Mouse (Mus musculus): ENCODE results near the gene Bco1.

The Bco1 gene

GRCm38 (mm10) chr8:117156866-117157768, 61.5 kb downstream of the Bco1 start:
- DNase-seq = no peak

- DNase-seq = peak; percentile 98
These were observed 62.1 kb downstream of the Bco1 start for GRCm38 (mm10) chr8:117157769-117158091.

DNA sequence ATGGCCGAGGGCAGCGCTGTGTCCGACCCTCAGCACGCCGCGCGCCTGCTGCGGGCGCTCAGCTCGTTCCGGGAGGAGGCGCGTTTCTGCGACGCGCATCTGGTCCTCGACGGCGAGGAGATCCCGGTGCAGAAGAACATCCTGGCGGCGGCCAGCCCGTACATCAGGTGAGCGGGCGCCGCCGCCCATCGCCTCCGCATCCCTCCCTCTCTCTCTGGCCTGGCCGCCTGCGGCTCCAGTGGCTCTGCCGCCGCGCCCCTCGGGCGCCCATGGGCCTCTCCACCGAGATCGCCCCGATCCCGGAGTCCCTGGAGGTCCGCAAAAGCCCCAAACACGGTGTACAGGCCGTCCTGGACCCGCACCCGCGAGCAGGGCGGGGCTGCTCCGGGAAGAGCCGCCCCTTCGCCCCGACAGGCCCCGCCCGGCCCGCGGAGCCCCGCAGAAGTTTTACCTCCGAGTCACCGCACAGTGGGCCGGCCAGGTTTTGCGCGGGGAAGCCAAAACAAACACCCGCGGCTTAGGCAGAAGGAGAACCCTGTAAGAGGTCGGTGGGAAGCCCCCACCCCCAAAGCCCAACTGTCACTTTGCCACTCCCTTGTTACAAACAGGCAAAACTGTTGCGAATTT, 62.6 kb downstream of the Bco1 start, which contains the start of gene Gan:
Gene Gan, plus strand, starts transcription at position 1 of the 627 bp plus-strand sequence.
- peak; percentile 21 for DNase-seq

DNA sequence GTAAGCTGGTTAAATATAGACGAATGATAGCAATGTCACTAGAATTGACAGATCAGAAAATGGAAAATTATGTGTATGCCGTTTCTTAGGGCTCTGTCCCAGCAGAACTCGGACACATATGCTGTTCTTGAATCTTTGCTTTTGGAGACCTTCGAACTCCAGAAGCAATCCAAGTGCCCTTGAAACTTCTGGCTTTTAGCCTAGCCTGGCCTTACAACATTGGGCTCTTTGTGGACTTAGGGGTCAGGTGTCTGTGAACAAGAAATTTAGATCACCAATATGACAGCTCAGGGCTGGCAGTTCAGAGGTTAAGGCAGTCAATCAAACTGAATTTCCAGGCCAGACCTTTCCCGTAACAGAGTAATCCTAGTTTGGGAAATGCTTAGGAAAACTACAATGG, 63.4 kb downstream of the Bco1 start:
- DNase-seq = no peak

DNA sequence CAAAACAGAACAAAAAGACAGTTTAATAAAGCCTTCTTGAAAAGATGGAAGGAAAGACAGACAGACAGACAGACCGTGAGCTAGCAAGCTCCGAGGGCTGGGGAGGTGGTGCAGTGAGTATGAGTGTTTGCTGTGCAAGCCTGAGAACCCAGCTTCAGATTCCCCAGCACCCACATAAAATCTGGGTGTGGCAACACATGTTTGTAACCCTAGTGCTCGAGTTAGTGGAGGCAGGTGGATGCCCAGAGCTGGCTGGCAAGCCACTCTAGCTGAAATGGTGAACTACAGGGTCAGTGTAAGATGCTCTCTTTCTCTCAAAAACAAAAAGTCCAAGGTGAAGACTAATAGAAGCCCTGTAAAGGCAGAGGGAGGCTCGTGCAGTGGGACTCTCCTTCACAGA, 69.3 kb downstream of the Bco1 start:
- no peak for DNase-seq

- DNase-seq = no peak
These were observed 69.9 kb downstream of the Bco1 start for GRCm38 (mm10) chr8:117165542-117165941.

- no peak for DNase-seq
These were observed 70.9 kb downstream of the Bco1 start for GRCm38 (mm10) chr8:117166515-117166914.

DNA sequence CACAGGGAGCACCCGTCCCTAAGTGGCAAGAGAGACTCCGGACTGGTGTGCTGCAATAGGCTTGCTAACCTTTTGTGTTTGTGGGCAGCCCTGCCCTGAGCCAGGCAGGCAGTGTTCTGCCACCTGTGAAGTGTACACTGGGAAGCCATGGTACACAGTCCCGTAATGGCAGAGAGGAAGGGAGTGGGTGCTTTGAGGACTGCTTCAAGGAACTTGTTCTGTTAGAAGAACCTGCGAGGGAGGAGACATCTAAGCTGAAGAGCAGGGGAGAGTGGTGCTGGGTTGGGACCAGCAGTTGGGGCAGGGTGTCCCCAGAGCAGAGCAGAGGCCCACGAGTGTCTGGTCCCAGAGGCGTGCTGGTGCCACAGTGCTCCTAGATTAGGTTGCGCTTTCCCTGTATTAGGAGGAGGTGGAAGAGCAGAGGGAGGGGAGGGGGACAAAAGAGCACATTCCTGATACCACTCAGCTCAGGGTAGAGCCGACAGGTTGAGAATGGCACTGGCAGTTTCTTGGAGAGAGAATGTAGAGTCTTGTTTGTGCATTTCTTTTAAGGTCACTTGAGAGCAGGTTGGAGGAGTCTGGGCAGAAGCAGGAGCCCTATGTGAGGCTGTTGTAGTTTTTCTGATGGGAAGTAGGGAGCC, 71.7 kb downstream of the Bco1 start:
- no peak for DNase-seq

DNA sequence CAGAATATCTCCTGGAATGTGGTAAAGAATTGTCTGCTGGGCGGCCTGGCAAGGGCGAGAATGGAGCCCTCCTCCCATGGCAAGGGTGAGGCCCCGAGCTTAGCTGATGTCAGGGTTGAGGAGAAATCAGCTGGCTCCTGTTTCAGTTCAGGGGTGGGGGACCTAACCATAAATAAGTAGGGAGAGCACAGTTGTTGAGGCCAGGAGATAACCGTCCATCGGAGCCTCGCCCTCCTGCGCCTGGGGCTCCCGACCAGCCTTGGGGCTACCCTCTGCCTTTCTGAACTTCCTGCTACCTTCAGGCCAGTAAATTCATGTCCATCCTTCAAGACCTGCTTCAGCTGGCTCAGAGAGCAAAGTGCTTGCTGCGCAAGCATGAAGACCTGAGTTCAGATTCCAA, 72.7 kb downstream of the Bco1 start:
- no peak for DNase-seq

DNA sequence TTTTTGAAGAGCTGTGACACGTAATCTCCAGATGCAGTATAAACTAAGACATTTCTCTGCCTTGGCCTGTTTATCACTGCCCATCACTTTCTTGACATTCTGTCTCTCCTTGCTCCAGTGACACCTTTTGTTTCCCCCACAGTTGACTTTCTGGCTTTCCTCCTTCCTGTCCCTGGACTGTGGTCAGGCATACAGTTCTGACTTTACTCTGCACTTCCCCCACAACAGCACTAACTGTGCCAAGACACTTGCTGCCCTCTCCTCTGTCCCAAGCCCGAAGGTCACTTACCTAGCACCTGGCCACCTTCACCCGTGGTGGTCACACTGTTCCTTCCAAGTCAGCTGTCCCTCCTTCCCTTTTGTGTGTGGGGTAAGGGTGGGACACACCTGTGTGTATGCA, 76.2 kb downstream of the Bco1 start:
- DNase-seq = no peak

DNA sequence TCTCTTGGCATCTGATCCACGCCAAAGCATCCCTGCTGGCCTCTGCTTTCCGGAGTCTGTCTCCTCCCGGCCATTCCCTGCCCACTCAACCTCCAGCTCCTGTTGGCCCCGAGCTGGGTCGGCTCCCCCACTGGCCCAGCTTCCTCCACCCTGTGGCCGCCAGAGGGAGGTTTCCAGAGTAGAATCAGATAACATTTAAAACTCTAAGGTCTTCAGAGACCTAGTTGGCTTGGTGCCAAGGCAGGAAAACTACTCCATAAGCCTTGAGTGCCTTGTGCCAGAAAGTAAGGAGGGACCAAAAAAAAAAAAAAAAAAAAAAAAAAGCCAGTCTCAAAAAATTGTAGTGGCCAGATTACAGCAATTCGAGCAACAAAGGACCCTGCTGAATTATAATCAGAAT, 77.2 kb downstream of the Bco1 start:
- no peak for DNase-seq

GRCm38 (mm10) chr8:117173690-117174089, 78.0 kb downstream of the Bco1 start:
- no peak for DNase-seq

GRCm38 (mm10) chr8:117174536-117174935, 78.9 kb downstream of the Bco1 start:
- no peak for DNase-seq

DNA sequence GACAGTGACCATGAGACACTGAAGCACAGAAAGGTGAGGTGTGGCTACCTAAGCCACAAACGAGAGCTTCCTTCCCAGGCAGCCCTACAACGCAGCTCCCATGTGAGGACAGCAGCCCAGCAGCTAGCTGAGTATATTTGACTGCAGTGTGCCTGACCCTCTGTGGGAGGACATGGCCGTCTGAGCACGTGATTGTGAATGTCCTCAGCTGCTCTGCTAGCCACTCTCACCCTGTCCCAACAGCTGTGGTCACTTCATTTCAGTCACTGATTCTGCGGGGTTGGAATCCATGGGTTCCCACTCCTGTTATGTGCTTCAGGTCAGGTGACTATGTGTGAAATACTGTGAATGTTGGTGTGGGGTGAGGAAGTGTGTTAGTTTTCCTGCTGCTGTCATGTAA, 80.7 kb downstream of the Bco1 start:
- no peak for DNase-seq

- DNase-seq = no peak
These were observed 81.6 kb downstream of the Bco1 start for GRCm38 (mm10) chr8:117177236-117177635.

- no peak for DNase-seq
These were observed 82.4 kb downstream of the Bco1 start for GRCm38 (mm10) chr8:117178039-117178438.

GRCm38 (mm10) chr8:117178676-117179075, 83.0 kb downstream of the Bco1 start:
- DNase-seq = no peak

DNA sequence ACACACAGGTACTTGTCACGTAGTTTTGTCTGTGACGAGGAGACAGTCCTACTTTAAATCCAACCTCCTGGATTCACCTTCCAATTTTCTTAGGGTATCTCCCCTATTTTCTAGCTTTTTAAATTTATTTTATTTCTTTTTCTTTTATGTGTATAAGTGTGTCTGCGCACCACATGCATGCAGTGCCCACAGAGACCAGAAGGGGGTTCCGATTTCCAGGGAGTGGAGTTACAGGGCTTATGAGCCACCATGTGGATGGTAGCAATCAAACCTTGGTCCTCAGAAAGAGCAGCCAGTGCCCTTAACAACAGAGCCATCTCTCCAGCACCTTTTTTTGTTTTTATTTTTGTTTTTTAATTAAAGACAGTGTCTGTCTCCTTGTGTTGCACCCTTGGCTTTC, 87.1 kb downstream of the Bco1 start:
- no peak for DNase-seq

Data from right cerebral cortex, postnatal 4 days (tissue).